Mouse (Mus musculus) thymus, adult 2 months (tissue): ENCODE measurements at regions not wholly inside any gene's neighbourhood (a gene's known extent, or its start where the extent isn't known, plus 50 kb on each side); places are given as distances from the start of the nearest gene placed in this dataset.

Experiments used
- CTCF ChIP-seq: fragments of 200-500 bp; IDR thresholded peaks from 2 replicates; pipeline ENCODE4 v1.5.1; 2012; ENCODE audit warnings: mild to moderate bottlenecking, control low read depth, low read length, moderate library complexity, borderline replicate concordance; ENCODE audit not compliant: control insufficient read depth, poor library complexity, insufficient read depth; ENCODE audit errors: extremely low read depth
- POLR2A ChIP-seq: fragments of 200-500 bp; IDR thresholded peaks from 2 replicates; pipeline ENCODE4 v1.6.1; 2012; ENCODE audit warnings: mild to moderate bottlenecking, low read length, control low read depth, moderate library complexity; ENCODE audit not compliant: control insufficient read depth, poor library complexity, insufficient read depth; ENCODE audit errors: extremely low read depth

DNA sequence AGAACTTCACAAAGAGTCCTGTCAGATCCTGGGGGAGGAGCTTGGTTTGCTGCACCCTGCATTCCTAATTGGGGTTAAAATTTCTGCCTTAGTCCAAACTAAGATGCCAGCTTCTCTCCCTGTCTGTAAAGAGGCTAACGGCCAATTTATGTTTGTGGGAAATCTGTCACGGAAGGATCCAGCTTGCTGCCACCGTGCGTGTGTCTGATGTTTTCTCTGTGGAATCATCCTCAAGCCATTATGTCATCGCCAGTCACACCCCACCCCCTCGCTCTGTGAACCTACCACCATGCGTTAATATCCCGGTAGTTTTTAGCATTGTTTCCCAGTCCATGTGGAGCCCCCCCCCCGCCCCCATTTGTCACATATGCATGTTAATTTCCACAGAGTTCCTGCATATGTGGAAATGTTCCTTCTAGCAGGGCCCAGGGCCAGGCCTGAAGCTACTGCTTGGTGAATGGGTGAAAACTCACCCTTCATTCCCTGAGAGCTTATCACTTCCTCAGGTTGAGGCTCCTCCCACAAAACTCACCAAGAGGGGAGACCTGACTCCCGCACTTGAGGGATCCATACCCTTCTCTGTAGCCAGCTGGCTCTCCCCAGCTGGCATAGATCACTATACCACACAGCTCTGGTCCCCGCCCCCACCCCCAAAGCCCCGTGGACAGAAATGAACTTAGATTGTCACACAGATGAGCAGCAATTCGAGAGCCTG lies 233.4 kb downstream of the Bcl11b start:
- TF ChIP-seq CTCF: no peak
- no peak for TF ChIP-seq POLR2A
